Mouse (Mus musculus) inflammation-experienced regulatory T-cells, adult 6 months (primary cell): ENCODE results near the gene Mrpl52. TPM values are rescaled to one million over a fixed set of nuclear protein-coding genes. Genes with fewer than 3 reads are reported as not detected.

Source experiments
- ATAC-seq: one replicate; pipeline ENCODE4 v1.8.0; 2017
- polyA plus RNA-seq, 3 experiments: library from polyadenylated mRNA; unstranded; fragments of 100-300 nt; shearing (Covaris generic); gene quantifications; one replicate each; pipeline ENCODE4 v1.2.1; 2017

Mrpl52 gene
- polyA plus RNA-seq, 3 experiments from 2014 or later: 253 to 303 (median 292) TPM

GRCm38 (mm10) chr14:54432837-54433830 is 6.4 kb downstream of the Mrpl52 start:
- ATAC-seq: no peak

- ATAC-seq: no peak
Observed at GRCm38 (mm10) chr14:54433941-54434531, 7.3 kb downstream of the Mrpl52 start.

GRCm38 (mm10) chr14:54435194-54435918 is 8.6 kb downstream of the Mrpl52 start:
- ATAC-seq: no peak

GRCm38 (mm10) chr14:54439155-54439554 is 12.4 kb downstream of the Mrpl52 start:
- no peak for ATAC-seq

- no peak for ATAC-seq
Observed at GRCm38 (mm10) chr14:54439610-54440009, 12.9 kb downstream of the Mrpl52 start.

GRCm38 (mm10) chr14:54440538-54440937 is 13.8 kb downstream of the Mrpl52 start:
- ATAC-seq: no peak

- ATAC-seq: no peak
Observed at GRCm38 (mm10) chr14:54441365-54441764, 14.7 kb downstream of the Mrpl52 start.

GRCm38 (mm10) chr14:54442548-54442947 is 15.8 kb downstream of the Mrpl52 start:
- ATAC-seq: no peak

GRCm38 (mm10) chr14:54443196-54443595 is 16.5 kb downstream of the Mrpl52 start:
- ATAC-seq: no peak

- no peak for ATAC-seq
Observed at GRCm38 (mm10) chr14:54443712-54444618, 17.3 kb downstream of the Mrpl52 start.

- ATAC-seq: no peak
Observed at GRCm38 (mm10) chr14:54445476-54445875, 18.8 kb downstream of the Mrpl52 start.

GRCm38 (mm10) chr14:54453566-54453965 is 26.9 kb downstream of the Mrpl52 start:
- ATAC-seq: no peak

GRCm38 (mm10) chr14:54454669-54455528 is 28.2 kb downstream of the Mrpl52 start:
- no peak for ATAC-seq

GRCm38 (mm10) chr14:54457907-54458569 is 31.3 kb downstream of the Mrpl52 start:
- no peak for ATAC-seq

GRCm38 (mm10) chr14:54462146-54462545 is 35.4 kb downstream of the Mrpl52 start:
- no peak for ATAC-seq

GRCm38 (mm10) chr14:54463108-54463958 is 36.6 kb downstream of the Mrpl52 start:
- ATAC-seq: peak; percentile 56

- peak; percentile 73 for ATAC-seq
Observed at GRCm38 (mm10) chr14:54463959-54464292, 37.2 kb downstream of the Mrpl52 start, which contains the start of gene Lrp10. TSS of gene Lrp10 (plus strand) at chr14:54464137.

GRCm38 (mm10) chr14:54464293-54465005 is 37.7 kb downstream of the Mrpl52 start:
- peak; percentile 60 for ATAC-seq

- no peak for ATAC-seq
Observed at GRCm38 (mm10) chr14:54471467-54471866, 44.8 kb downstream of the Mrpl52 start.
